Mouse (Mus musculus) activated CD4-positive, CD25-positive, alpha-beta regulatory T cell (primary cell): Measurements from ENCODE around the gene Tex29. TPM values are rescaled to one million over a fixed set of nuclear protein-coding genes. Genes with fewer than 3 reads are reported as not detected.

Experiments
- polyA plus RNA-seq, 2 experiments: library from polyadenylated mRNA; unstranded; fragments of 100-300 nt; shearing (Covaris generic); gene quantifications; one replicate each; pipeline ENCODE4 v1.2.1; 2017

The Tex29 gene
- under 1 TPM in 1 of 2 experiments, not detected in 1; 0.42 TPM for polyA plus RNA-seq

GRCm38 (mm10) chr8:11840174-11840573, at the start of gene Tex29:
Gene Tex29, plus strand, starts transcription at chr8:11840474.

Other genes starting within 250 kb of the Tex29 start
- 10 to 100 TPM; 82.5 to 96.4 TPM for gene Ankrd10, start 204.7 kb upstream of the Tex29 start, polyA plus RNA-seq
- under 1 TPM; 0.19 to 0.31 TPM for gene 1700016D06Rik, start 139.4 kb upstream of the Tex29 start, polyA plus RNA-seq
- gene Arhgef7, start 112.8 kb upstream of the Tex29 start, polyA plus RNA-seq: 10 to 100 TPM; 12.9 to 15.5 TPM